Mouse (Mus musculus): Measurements from ENCODE around the gene Paf1. TPM values are rescaled to one million over a fixed set of nuclear protein-coding genes. Genes with fewer than 3 reads are reported as not detected.

Gene Paf1
- polyA plus RNA-seq, 1 experiment from 2014 or later = 77.6 TPM

DNA sequence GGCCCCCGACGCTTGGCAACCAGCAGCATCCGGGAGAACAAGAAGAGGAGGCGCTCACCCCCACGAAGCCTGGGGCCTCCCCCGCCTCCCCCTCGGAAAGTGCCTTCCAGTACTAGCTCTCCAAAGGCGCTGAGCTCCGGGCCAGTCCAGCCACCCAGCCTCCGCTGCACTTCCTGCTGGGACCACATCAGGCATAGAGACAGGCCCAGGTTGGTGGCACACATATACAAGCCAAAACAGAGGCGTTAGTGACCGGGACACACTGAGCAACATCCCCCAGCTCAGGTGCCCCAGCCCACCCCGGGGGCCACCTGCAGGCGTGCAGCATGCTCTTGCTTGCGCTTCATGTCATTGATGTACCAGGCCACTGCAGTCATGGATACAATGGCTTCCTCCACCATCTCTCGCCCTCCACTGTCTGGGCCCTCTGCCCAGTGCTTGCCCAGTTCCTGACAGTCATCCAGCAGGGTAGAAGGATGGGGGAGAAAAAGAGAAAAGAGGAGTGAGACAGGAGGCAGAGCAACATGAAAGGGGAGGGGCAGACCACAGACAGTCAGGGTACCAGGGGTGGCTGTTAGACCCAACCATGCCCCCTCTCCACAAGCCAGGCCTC is 25.0 kb upstream of the Paf1 start:
- Histone ChIP-seq H3K4me1 (replicated peaks; ENCODE audit: control insufficient read depth, insufficient read depth, low read length) (no peaks in the 10 kb centered on the region), H3K27ac (ENCODE audit: low read depth, low read length) (no peak overlapping the region), H3K36me3 (ENCODE audit: control insufficient read depth, insufficient read depth, low read length) (peaks cover 10% of the 10 kb centered on the region), H3K4me2 (replicated peaks; ENCODE audit: low read depth, low read length) (no peak overlapping the region), H3K4me3 (ENCODE audit: low read depth, low read length) (no peak overlapping the region), H3K27me3 (ENCODE audit: control insufficient read depth, insufficient read depth, low read length) (no peaks in the 10 kb centered on the region), H3K9me3 (ENCODE audit: control insufficient read depth, low read length) (no peaks in the 10 kb centered on the region), H3K9ac (ENCODE audit: low read depth, low read length) (no peak overlapping the region)
- no peak for DNase-seq (ENCODE audit: low spot score)
- WGBS = 92% methylated on average over 16 of the region's 16 CpGs
- no peak for ATAC-seq (ENCODE audit: low FRiP score)

DNA sequence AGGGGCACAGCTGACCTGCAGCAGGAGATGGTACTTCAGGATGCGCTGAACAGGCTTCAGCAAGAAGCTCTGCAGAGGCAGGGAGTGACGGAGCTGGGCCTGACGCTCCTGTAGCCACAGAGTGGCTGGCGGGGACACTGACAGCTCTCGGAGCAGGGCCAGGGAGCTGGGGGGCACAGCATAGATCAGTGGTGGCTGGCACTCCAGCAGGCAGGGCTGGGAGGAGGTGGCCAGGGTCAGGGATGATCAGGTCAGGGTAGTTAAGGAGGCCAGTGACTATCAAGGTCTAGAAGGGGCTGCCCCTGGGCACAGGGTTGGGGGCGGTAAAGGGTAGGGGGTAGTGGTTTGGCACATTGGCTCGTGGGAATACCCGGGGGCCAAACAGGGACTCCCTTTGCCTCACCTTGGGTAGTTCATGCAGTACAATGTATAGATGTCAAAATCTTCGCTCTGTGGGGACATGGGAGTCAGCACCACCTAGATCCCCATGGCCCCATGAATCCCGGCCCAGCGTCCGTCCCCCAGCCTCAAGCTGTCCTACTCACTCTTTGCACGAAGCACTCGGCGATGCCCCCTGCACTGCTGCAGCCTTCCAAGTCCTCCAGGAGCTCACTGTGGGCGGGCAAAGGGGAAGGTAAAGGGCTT is 24.4 kb upstream of the Paf1 start:
- no peaks in the 10 kb centered on the region for H3K9me3 ChIP-seq (ENCODE audit: control insufficient read depth, low read length)
- peaks cover 10% of the 10 kb centered on the region; the same call in 1 of the 2 replicates for H3K36me3 ChIP-seq (ENCODE audit: control insufficient read depth, insufficient read depth, low read length)
- DNase-seq (ENCODE audit: low spot score) (no peak), ATAC-seq (ENCODE audit: low FRiP score) (no peak)
- no peaks in the 10 kb centered on the region for H3K27me3 ChIP-seq (ENCODE audit: control insufficient read depth, insufficient read depth, low read length)
- H3K4me2 ChIP-seq (replicated peaks; ENCODE audit: low read depth, low read length) = no peak overlapping the region
- no peak overlapping the region for H3K9ac ChIP-seq (ENCODE audit: low read depth, low read length)
- H3K4me3 ChIP-seq (ENCODE audit: low read depth, low read length) = no peak overlapping the region
- WGBS = 94% methylated on average over 16 of the region's 16 CpGs
- no peaks in the 10 kb centered on the region for H3K4me1 ChIP-seq (replicated peaks; ENCODE audit: control insufficient read depth, insufficient read depth, low read length)
- no peak overlapping the region for H3K27ac ChIP-seq (ENCODE audit: low read depth, low read length)

DNA sequence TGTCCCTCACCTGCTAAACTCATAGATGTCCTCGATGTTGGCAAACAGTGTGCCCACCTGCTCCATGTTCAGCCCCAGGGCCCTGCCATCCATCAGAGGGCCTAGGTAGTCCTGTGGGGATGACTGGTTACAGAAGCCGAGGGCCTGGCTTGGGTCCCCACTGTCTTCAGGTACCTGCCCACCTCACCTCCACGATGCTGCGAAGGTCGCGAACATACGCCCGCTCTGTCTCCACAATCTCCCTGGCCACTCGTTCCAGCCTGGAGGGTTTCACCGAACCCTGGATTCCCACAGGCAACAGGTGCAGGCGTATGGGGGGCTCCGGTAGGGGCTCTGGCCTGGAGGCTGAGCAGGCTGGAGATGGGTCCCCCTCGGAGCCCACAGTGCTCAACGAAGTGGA is 22.7 kb upstream of the Paf1 start:
- peaks cover 7% of the 10 kb centered on the region; the same call in 1 of the 2 replicates for H3K36me3 ChIP-seq (ENCODE audit: control insufficient read depth, insufficient read depth, low read length)
- no peak for ATAC-seq (ENCODE audit: low FRiP score)
- DNase-seq (ENCODE audit: low spot score) = no peak

DNA sequence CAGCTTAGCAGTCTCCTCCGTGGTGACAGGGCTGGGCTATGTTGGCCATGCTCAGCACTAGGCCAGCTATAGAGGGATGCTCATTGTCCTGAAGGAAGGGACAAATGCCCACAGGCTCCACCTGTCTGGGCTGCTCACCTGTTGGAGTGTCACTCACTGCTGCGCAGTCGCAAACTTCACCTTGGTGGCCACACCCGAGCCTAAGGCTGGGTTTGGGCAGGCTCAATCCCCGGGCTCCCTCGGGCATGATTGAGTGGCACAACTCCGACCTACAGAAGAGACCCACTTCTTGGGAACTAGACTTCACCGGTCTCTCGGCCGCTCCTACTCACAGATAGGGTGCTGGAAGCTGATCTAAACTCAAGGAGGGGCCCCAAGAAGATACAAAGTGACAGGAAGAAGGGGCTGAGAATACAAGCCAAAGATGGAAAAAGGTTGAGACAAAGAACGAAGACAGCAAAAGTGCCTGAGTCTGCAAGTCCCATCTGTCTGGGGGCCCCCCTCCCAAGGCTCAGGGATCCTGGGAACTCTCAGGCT is 21.7 kb upstream of the Paf1 start:
- H3K4me3 ChIP-seq (ENCODE audit: low read depth, low read length) = peak overlapping the region; percentile 90
- H3K27ac ChIP-seq (ENCODE audit: low read depth, low read length) = peak overlapping the region; percentile 93
- H3K9me3 ChIP-seq (ENCODE audit: control insufficient read depth, low read length) = no peaks in the 10 kb centered on the region
- H3K4me2 ChIP-seq (replicated peaks; ENCODE audit: low read depth, low read length) = peak overlapping the region; percentile 89
- WGBS = 15% methylated on average over 11 of the region's 11 CpGs
- no peak for ATAC-seq (ENCODE audit: low FRiP score)
- no peak for DNase-seq (ENCODE audit: low spot score)
- H3K36me3 ChIP-seq (ENCODE audit: control insufficient read depth, insufficient read depth, low read length) = peaks cover 7% of the 10 kb centered on the region; the same call in 1 of the 2 replicates
- H3K27me3 ChIP-seq (ENCODE audit: control insufficient read depth, insufficient read depth, low read length) = no peaks in the 10 kb centered on the region
- H3K4me1 ChIP-seq (replicated peaks; ENCODE audit: control insufficient read depth, insufficient read depth, low read length) = no peaks in the 10 kb centered on the region
- H3K9ac ChIP-seq (ENCODE audit: low read depth, low read length) = peak overlapping the region; percentile 91

More for the DNA sequence above, 22.7 kb upstream of the Paf1 start:
- Histone ChIP-seq H3K27ac (ENCODE audit: low read depth, low read length) (no peak overlapping the region), H3K4me1 (replicated peaks; ENCODE audit: control insufficient read depth, insufficient read depth, low read length) (no peaks in the 10 kb centered on the region), H3K9me3 (ENCODE audit: control insufficient read depth, low read length) (no peaks in the 10 kb centered on the region), H3K9ac (ENCODE audit: low read depth, low read length) (peak overlapping the region; percentile 17; the same call in 1 of the 2 replicates), H3K4me2 (replicated peaks; ENCODE audit: low read depth, low read length) (peak overlapping the region; percentile 89; the same call in 1 of the 2 replicates), H3K27me3 (ENCODE audit: control insufficient read depth, insufficient read depth, low read length) (no peaks in the 10 kb centered on the region), H3K4me3 (ENCODE audit: low read depth, low read length) (peak overlapping the region; percentile 90)
- WGBS = 93% methylated on average over 14 of the region's 14 CpGs

DNA sequence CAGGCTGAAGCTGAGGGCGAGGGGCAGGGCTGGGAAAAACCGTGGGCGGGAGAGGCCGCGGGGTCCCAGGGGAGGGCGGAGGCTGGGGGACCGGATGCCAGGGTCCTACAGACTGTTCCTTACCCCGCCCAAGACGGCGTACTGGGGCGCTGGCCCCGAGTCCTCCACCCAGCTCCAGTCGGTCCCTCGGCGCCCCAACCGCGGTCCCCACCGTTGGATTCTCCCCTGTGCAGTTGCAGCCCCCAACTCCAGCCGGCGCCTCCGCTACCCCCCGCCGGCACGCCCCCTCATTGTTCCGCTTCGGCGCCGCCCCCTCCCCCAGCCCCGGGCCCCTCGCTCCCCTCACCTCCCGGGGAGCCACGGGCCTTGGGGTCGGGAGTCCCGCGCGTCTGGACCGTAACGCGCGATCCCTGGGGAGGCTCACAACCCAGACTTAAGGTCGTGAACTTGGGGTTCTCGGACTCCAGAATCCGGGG is 21.2 kb upstream of the Paf1 start:
- Histone ChIP-seq H3K4me2 (replicated peaks; ENCODE audit: low read depth, low read length) (peak overlapping the region; percentile 89), H3K4me1 (replicated peaks; ENCODE audit: control insufficient read depth, insufficient read depth, low read length) (no peaks in the 10 kb centered on the region), H3K36me3 (ENCODE audit: control insufficient read depth, insufficient read depth, low read length) (peaks cover 7% of the 10 kb centered on the region; the same call in 1 of the 2 replicates), H3K4me3 (ENCODE audit: low read depth, low read length) (peak overlapping the region; percentile 90), H3K27me3 (ENCODE audit: control insufficient read depth, insufficient read depth, low read length) (no peaks in the 10 kb centered on the region), H3K27ac (ENCODE audit: low read depth, low read length) (peak overlapping the region; percentile 93), H3K9ac (ENCODE audit: low read depth, low read length) (peak overlapping the region; percentile 91), H3K9me3 (ENCODE audit: control insufficient read depth, low read length) (no peaks in the 10 kb centered on the region)
- WGBS = under 1% methylated on average over 39 of the region's 43 CpGs
- ATAC-seq (ENCODE audit: low FRiP score) (peak; percentile 18), DNase-seq (ENCODE audit: low spot score) (peak; percentile 66)

DNA sequence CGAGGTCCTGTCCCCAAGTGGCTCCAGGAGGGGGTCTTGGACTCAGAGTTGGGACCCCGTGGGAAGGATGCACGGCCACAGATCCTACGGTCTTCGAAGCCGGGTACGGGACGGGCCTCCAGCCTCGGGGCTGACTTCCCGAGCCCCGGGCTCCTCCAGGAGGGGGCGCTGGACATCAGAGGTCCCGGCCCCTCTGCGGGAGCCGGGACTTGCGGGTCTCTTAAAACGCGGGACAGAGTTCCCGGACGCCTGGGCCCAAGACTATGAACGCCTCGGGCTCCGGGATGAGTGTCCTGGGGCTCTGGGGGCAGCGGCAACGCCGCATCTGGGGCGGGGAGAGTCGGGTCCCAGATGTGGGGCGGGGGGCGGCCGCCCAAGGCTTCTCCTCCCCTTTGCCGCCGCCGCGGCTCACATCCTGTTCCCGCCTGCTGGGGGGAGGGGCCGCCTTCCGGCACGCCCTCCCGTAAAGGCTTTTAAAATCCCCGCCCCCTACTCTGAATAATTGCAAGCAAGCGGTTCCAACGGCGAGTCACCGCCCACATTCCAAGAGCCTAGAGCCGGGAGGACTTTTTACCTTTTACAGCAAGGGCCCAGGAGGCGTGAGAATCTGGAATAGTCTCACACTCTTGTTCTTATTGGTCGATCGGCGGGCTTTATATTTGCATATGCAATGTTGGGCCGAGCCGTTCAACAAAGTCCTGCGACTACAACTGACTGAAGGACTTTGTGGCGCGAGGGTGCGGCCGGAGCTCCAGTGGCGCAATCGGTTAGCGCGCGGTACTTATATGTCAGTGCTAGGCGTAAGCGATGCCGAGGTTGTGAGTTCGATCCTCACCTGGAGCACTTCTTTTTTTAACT is 20.3 kb upstream of the Paf1 start, which contains the start of gene Plekhg2:
Gene Plekhg2, minus strand, starts transcription at position 349 of the 858 bp plus-strand sequence.
- Histone ChIP-seq H3K27me3 (ENCODE audit: control insufficient read depth, insufficient read depth, low read length) (no peaks in the 10 kb centered on the region), H3K4me3 (ENCODE audit: low read depth, low read length) (peak within 1 kb of the TSS; percentile 90), H3K27ac (ENCODE audit: low read depth, low read length) (peak within 1 kb of the TSS; percentile 93), H3K4me2 (replicated peaks; ENCODE audit: low read depth, low read length) (peak within 1 kb of the TSS; percentile 89), H3K9me3 (ENCODE audit: control insufficient read depth, low read length) (no peaks in the 10 kb centered on the region), H3K4me1 (replicated peaks; ENCODE audit: control insufficient read depth, insufficient read depth, low read length) (no peaks in the 10 kb centered on the region), H3K9ac (ENCODE audit: low read depth, low read length) (peak within 1 kb of the TSS; percentile 91), H3K36me3 (ENCODE audit: control insufficient read depth, insufficient read depth, low read length) (peaks cover 7% of the 10 kb centered on the region; the same call in 1 of the 2 replicates)
- under 1% methylated on average over 63 of the region's 66 CpGs for WGBS
- DNase-seq (ENCODE audit: low spot score) (peak; percentile 98), ATAC-seq (ENCODE audit: low FRiP score) (peak; percentile 82)

DNA sequence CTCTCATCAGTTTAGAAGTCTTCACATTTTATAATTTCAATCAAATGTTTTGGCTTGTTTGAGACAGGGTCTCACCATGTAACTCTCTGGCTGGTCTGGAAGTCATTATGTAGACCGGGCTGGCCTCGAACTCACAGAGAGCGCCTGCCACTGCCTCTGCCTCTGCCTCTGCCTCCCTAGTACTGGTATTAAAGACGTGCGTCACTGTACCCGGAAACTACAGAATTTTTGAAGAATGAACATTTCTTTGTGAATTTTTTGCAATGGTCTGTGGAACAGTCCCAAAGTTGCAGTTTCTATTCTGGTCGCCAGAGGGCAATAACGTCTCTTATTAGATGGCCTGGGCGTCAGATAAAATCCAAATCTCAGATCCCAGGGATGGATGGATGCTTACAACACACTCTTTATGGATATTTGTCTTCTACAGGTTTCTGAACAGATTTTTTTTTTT is 19.6 kb upstream of the Paf1 start:
- peak overlapping the region; percentile 93 for H3K27ac ChIP-seq (ENCODE audit: low read depth, low read length)
- peak overlapping the region; percentile 25; the same call in 1 of the 2 replicates for H3K4me2 ChIP-seq (replicated peaks; ENCODE audit: low read depth, low read length)
- no peaks in the 10 kb centered on the region for H3K27me3 ChIP-seq (ENCODE audit: control insufficient read depth, insufficient read depth, low read length)
- H3K9me3 ChIP-seq (ENCODE audit: control insufficient read depth, low read length) = no peaks in the 10 kb centered on the region
- H3K4me3 ChIP-seq (ENCODE audit: low read depth, low read length) = peak overlapping the region; percentile 90
- ATAC-seq (ENCODE audit: low FRiP score) = peak; percentile 18; the same call in 1 of the 2 replicates
- WGBS = 1% methylated on average over 9 of the region's 9 CpGs
- 0 out of 2 replicates have a peak, but pooled peaks cover 4% of the 10 kb centered on the region for H3K36me3 ChIP-seq (ENCODE audit: control insufficient read depth, insufficient read depth, low read length)
- peak overlapping the region; percentile 42; the same call in 1 of the 2 replicates for H3K9ac ChIP-seq (ENCODE audit: low read depth, low read length)
- no peaks in the 10 kb centered on the region for H3K4me1 ChIP-seq (replicated peaks; ENCODE audit: control insufficient read depth, insufficient read depth, low read length)
- DNase-seq (ENCODE audit: low spot score) = peak; percentile 90

DNA sequence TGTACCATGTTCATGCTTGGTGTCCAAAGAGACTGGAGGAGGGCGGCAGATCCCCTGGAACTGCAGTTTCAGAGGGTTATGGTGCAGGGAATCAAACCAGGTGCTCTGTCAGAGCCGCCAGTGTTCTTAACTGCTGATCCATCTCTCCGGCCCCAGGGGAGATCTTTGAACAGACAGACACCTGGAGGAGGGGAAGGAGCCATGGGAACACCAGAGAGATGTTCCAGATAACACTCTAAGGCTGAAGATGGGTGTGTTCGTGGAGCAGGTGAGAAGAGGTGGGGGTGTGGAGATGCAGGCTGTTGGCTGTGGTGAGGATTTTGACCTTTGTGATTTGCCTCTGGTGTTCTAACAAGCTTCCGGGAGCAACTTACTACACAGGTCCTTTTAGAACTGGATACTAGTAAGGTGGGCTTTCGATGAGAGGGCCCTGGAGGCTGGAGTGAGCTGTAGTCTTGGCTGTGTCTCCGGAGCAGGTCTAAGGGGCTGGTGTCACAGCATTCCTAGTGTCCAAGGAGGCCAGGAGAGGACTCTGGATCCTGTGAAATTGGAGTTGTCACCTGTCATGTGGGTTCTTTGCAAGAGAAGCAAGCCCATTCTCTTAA is 18.8 kb upstream of the Paf1 start:
- ATAC-seq (ENCODE audit: low FRiP score) = no peak
- 83% methylated on average over 7 of the region's 7 CpGs for WGBS
- no peaks in the 10 kb centered on the region for H3K9me3 ChIP-seq (ENCODE audit: control insufficient read depth, low read length)
- H3K4me3 ChIP-seq (ENCODE audit: low read depth, low read length) = no peak overlapping the region
- H3K36me3 ChIP-seq (ENCODE audit: control insufficient read depth, insufficient read depth, low read length) = no peaks in the 10 kb centered on the region
- H3K27me3 ChIP-seq (ENCODE audit: control insufficient read depth, insufficient read depth, low read length) = no peaks in the 10 kb centered on the region
- no peak overlapping the region for H3K27ac ChIP-seq (ENCODE audit: low read depth, low read length)
- DNase-seq (ENCODE audit: low spot score) = no peak
- no peaks in the 10 kb centered on the region; the same call in 1 of the 2 replicates for H3K4me1 ChIP-seq (replicated peaks; ENCODE audit: control insufficient read depth, insufficient read depth, low read length)
- no peak overlapping the region for H3K4me2 ChIP-seq (replicated peaks; ENCODE audit: low read depth, low read length)
- H3K9ac ChIP-seq (ENCODE audit: low read depth, low read length) = no peak overlapping the region

All from hindbrain, embryonic 11.5 days (tissue).